Mouse (Mus musculus): ENCODE measurements around the gene Ssbp4. TPM values are rescaled to one million over a fixed set of nuclear protein-coding genes. Genes with fewer than 3 reads are reported as not detected.
"Not testable (repeated sequence)": the region's sequence is repeated elsewhere in the genome, so short reads cannot be mapped to it uniquely, and the experiment has no call there.

Gene Ssbp4
- total and polyA plus RNA-seq, 3 experiments, result 84.9 to 212 TPM; not detected in 1

DNA sequence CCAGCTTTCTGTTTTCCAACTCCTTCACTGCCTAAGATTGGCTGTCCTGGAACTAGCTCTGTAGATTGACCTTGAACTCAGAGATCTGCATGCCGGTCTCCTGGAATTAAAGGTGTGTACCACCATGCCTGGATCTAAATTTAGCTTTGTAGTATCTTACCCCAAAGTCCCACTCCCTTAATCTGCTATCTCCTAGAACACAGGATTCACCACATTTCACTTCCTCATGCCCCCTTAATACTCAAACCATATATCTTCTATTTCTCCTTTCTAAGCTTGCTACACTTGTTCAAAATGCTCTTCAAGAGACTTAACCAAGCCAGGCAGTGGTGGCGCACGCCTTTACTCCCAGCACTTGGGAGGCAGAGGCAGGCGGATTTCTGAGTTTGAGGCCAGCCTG, 20.7 kb downstream of the Ssbp4 start:
- TF ChIP-seq EP300 (IDR thresholded peaks at IDR 0.05; ENCODE audit: low read depth in 1 of 2, low read length in 2 of 2), result peak; percentile 61 to 66
- 0 out of 2 replicates have a peak, but pooled peaks have one; percentile 22 for TF ChIP-seq ETS1 (IDR thresholded peaks at IDR 0.05; ENCODE audit: low read depth, low read length)
- TF ChIP-seq GATA1 (IDR thresholded peaks at IDR 0.05; ENCODE audit: low read depth, low read length), result peak; percentile 59
- peak; percentile 44; the same call in 1 of the 2 replicates for TF ChIP-seq TCF12 (IDR thresholded peaks at IDR 0.05; ENCODE audit: low read depth, low read length)
- TF ChIP-seq MEF2A (IDR thresholded peaks at IDR 0.05; ENCODE audit: extremely low read depth, insufficient replicate concordance, low read depth, low read length, poor library complexity, severe bottlenecking), result peak; percentile 45; the same call in 1 of the 2 replicates
- peak; percentile 54 for TF ChIP-seq TAL1 (IDR thresholded peaks at IDR 0.05; ENCODE audit: low read length)
- H3K79me2 ChIP-seq (ENCODE audit: control insufficient read depth, insufficient read depth, low read length, poor library complexity); H3K9me3 ChIP-seq (replicated peaks; ENCODE audit: insufficient read depth, low read length); H3K4me3 ChIP-seq (ENCODE audit: control insufficient read depth in 1 of 2, insufficient read depth in 1 of 2, low read depth in 2 of 2, low read length in 2 of 2); H3K9ac ChIP-seq (ENCODE audit: control insufficient read depth, low read depth, low read length, poor library complexity, severe bottlenecking); H3K4me1 ChIP-seq (ENCODE audit: control insufficient read depth in 1 of 2, insufficient read depth in 2 of 2, low read length in 2 of 2); H3K27me3 ChIP-seq (ENCODE audit: control insufficient read depth in 1 of 2, insufficient read depth in 2 of 2, low read length in 2 of 2): not testable (repeated sequence)
- H3K36me3 ChIP-seq (ENCODE audit: control insufficient read depth in 1 of 2, insufficient read depth in 2 of 2, low read length in 2 of 2), result peaks cover 2 to 12% of the 10 kb centered on the region in 2 experiments; a peak in 3 of 4 replicates
- peak overlapping the region; percentile 43 for H3K27ac ChIP-seq (ENCODE audit: control insufficient read depth, low read depth, low read length)
- DNase-seq (ENCODE audit: low read depth, low spot score), result peak; percentile 60

DNA sequence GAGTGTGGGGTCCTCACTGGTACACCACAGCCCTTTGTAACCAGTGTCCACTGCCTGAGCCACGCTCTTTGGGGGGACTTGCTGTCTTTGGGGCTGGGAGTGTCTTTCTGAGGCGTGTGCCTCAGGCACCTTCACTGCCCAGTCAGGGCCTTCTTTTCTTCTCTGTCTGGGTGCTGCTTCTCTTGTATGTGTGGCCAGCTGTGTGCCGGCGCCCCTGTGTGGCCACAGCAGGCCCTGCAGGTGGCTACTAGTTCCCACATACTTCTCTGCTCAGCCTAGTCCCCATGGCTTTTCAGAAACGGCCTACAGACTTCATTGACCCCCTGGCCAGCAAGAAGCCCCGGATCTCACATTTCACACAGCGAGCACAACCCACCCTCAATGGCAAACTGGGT, 23.4 kb downstream of the Ssbp4 start:
- no peak overlapping the region for H3K4me3 ChIP-seq (ENCODE audit: control insufficient read depth in 1 of 2, insufficient read depth in 1 of 2, low read depth in 2 of 2, low read length in 2 of 2)
- no peak overlapping the region for H3K9ac ChIP-seq (ENCODE audit: control insufficient read depth, low read depth, low read length, poor library complexity, severe bottlenecking)
- H3K9me3 ChIP-seq (replicated peaks; ENCODE audit: insufficient read depth, low read length), result no peaks in the 10 kb centered on the region
- no peaks in the 10 kb centered on the region for H3K27me3 ChIP-seq (ENCODE audit: control insufficient read depth in 1 of 2, insufficient read depth in 2 of 2, low read length in 2 of 2)
- H3K4me1 ChIP-seq (ENCODE audit: control insufficient read depth in 1 of 2, insufficient read depth in 2 of 2, low read length in 2 of 2), result peaks cover 5 to 9% of the 10 kb centered on the region in 2 experiments; a peak in 2 of 4 replicates
- H3K36me3 ChIP-seq (ENCODE audit: control insufficient read depth in 1 of 2, insufficient read depth in 2 of 2, low read length in 2 of 2), result peaks cover 2 to 12% of the 10 kb centered on the region in 2 experiments; a peak in 3 of 4 replicates
- peak; percentile 65 for DNase-seq (ENCODE audit: low read depth, low spot score)
- no peak overlapping the region for H3K27ac ChIP-seq (ENCODE audit: control insufficient read depth, low read depth, low read length)
- TF ChIP-seq RAD21 (IDR thresholded peaks at IDR 0.05; ENCODE audit: low read depth, low read length) (peak; percentile 73), CTCF (IDR thresholded peaks at IDR 0.05 in 2 of 3, conservative IDR thresholded peaks at IDR 0.05 in 1 of 3; ENCODE audit: control insufficient read depth in 1 of 3, insufficient read depth in 1 of 3, low read depth in 2 of 3, low read length in 3 of 3, poor library complexity in 1 of 3, severe bottlenecking in 1 of 3) (peak; percentile 69 to 84 (median 82)), TAL1 (IDR thresholded peaks at IDR 0.05; ENCODE audit: low read length) (no peak), MAX (IDR thresholded peaks at IDR 0.05; ENCODE audit: low read length) (no peak), ZMIZ1 (IDR thresholded peaks at IDR 0.05; ENCODE audit: low read depth, low read length) (no peak), ZC3H11A (IDR thresholded peaks at IDR 0.05; ENCODE audit: low read depth, low read length) (peak; percentile 38; the same call in 1 of the 2 replicates), MYB (IDR thresholded peaks at IDR 0.05; ENCODE audit: low read depth, low read length) (no peak), SMC3 (IDR thresholded peaks at IDR 0.05; ENCODE audit: low read depth, low read length) (peak; percentile 76), HCFC1 (IDR thresholded peaks at IDR 0.05; ENCODE audit: low read depth, low read length) (no peak)
- no peaks in the 10 kb centered on the region for H3K79me2 ChIP-seq (ENCODE audit: control insufficient read depth, insufficient read depth, low read length, poor library complexity)

Measured in MEL (cell line).